Mouse (Mus musculus) heart, embryonic 14.5 days (tissue): ENCODE results near the gene Ktn1. TPM values are rescaled to one million over a fixed set of nuclear protein-coding genes. Genes with fewer than 3 reads are reported as not detected.

Source experiments
- ATAC-seq: fragments of 200-750 bp; cut with Nextera tagmentation; 2 replicates; pipeline ENCODE4 v1.8.0; 2017; ENCODE audit warnings: low read depth, moderate TSS enrichment; ENCODE audit not compliant: insufficient number of reproducible peaks, insufficient read depth, low FRiP score
- H3K27ac ChIP-seq, 2 experiments: fragments of 200-500 bp in 1 of 2; fragments of 300-500 bp in 1 of 2; sonication (generic) in 1 of 2; replicated peaks in 1 of 2; 2 replicates each; pipeline ENCODE4 v1.5.1; 2012 to 2014; ENCODE audit warnings: low read depth in 2 of 2, low read length in 2 of 2, control low read depth in 1 of 2, mild to moderate bottlenecking in 1 of 2, mixed read lengths in 1 of 2; ENCODE audit not compliant: control insufficient read depth in 1 of 2, insufficient read depth in 1 of 2
- H3K27me3 ChIP-seq: fragments of 300-500 bp; sonication (generic); 2 replicates; pipeline ENCODE4 v1.6.1; 2014; ENCODE audit warnings: mild to moderate bottlenecking, low read length, control low read depth; ENCODE audit not compliant: control insufficient read depth, insufficient read depth
- H3K36me3 ChIP-seq: fragments of 300-500 bp; sonication (generic); 2 replicates; pipeline ENCODE4 v1.6.1; 2014; ENCODE audit warnings: mild to moderate bottlenecking, control low read depth, low read length, mixed read lengths; ENCODE audit not compliant: control insufficient read depth, insufficient read depth
- H3K4me1 ChIP-seq, 2 experiments: fragments of 200-500 bp in 1 of 2; fragments of 300-500 bp in 1 of 2; sonication (generic) in 1 of 2; 2 replicates each; pipeline ENCODE4 v1.6.1; 2012 to 2014; ENCODE audit warnings: low read length in 2 of 2, control low read depth in 1 of 2, mixed read lengths in 1 of 2; ENCODE audit not compliant: control insufficient read depth in 2 of 2, insufficient read depth in 2 of 2
- H3K4me2 ChIP-seq: fragments of 300-500 bp; sonication (generic); 2 replicates; pipeline ENCODE4 v1.6.1; 2014; ENCODE audit warnings: mild to moderate bottlenecking, low read length
- H3K4me3 ChIP-seq, 2 experiments: fragments of 200-500 bp in 1 of 2; fragments of 300-500 bp in 1 of 2; sonication (generic) in 1 of 2; 2 replicates each; pipeline ENCODE4 v1.5.1; 2012 to 2014; ENCODE audit warnings: low read length in 2 of 2, mild to moderate bottlenecking in 2 of 2, control low read depth in 1 of 2, low read depth in 1 of 2, moderate library complexity in 1 of 2; ENCODE audit not compliant: control insufficient read depth in 1 of 2, insufficient read depth in 1 of 2
- H3K9ac ChIP-seq: fragments of 300-500 bp; sonication (generic); 2 replicates; pipeline ENCODE4 v1.6.1; 2014; ENCODE audit warnings: mild to moderate bottlenecking, low read length
- H3K9me3 ChIP-seq: fragments of 300-500 bp; sonication (generic); 2 replicates; pipeline ENCODE4 v1.6.1; 2016; ENCODE audit warnings: low read length, control low read depth; ENCODE audit not compliant: control insufficient read depth
- WGBS: fragments of 180-500 bp; shearing (Covaris S2); extraction: QIAGEN DNeasy Blood & Tissue Kit; methylation state at CpG from one replicate; pipeline ENCODE4 v1.1.7; 2014; 5-methylcytosine and 5-hydroxymethylcytosine counted together
- polyA plus RNA-seq: library from polyadenylated mRNA; unstranded; fragments of >200 nt; fragmentation: Nextera tagmentation; extraction: Ambion mirVana; gene quantifications from 2 replicates; pipeline ENCODE4 v1.2.1, GENCODE M21; 2014

The Ktn1 gene
- polyA plus RNA-seq, 1 experiment from 2014 or later: 92.8 TPM

GRCm38 (mm10) chr14:47741046-47741445 is 92.8 kb downstream of the Ktn1 start:
- Histone ChIP-seq H3K36me3 (peaks cover 50% of the 10 kb centered on the region), H3K9me3 (no peaks in the 10 kb centered on the region), H3K9ac (no peak overlapping the region), H3K4me2 (no peak overlapping the region), H3K27ac (no peak overlapping the region), H3K4me1 (peaks cover 4 to 7% of the 10 kb centered on the region in 2 experiments; a peak in 2 of 4 replicates), H3K4me3 (no peak overlapping the region), H3K27me3 (no peaks in the 10 kb centered on the region)
- 93% methylated on average over 2 of the region's 2 CpGs for WGBS
- no peak for ATAC-seq

- Histone ChIP-seq H3K36me3 (peaks cover 35% of the 10 kb centered on the region), H3K4me3 (no peak overlapping the region), H3K27me3 (no peaks in the 10 kb centered on the region), H3K9me3 (no peaks in the 10 kb centered on the region), H3K27ac (no peak overlapping the region), H3K9ac (no peak overlapping the region), H3K4me1 (peaks cover 16 to 22% of the 10 kb centered on the region in 2 experiments), H3K4me2 (no peak overlapping the region)
- WGBS: 89% methylated on average over 7 of the region's 7 CpGs
- no peak for ATAC-seq
Observed at GRCm38 (mm10) chr14:47742674-47743073, 94.4 kb downstream of the Ktn1 start.

GRCm38 (mm10) chr14:47745086-47745485 is 96.8 kb downstream of the Ktn1 start:
- Histone ChIP-seq H3K4me1 (peaks cover 24 to 25% of the 10 kb centered on the region in 2 experiments), H3K27me3 (no peaks in the 10 kb centered on the region), H3K36me3 (peaks cover 15% of the 10 kb centered on the region), H3K27ac (no peak overlapping the region), H3K4me2 (no peak overlapping the region), H3K4me3 (no peak overlapping the region), H3K9ac (no peak overlapping the region), H3K9me3 (no peaks in the 10 kb centered on the region)
- ATAC-seq: no peak
- 74% methylated on average over 4 of the region's 4 CpGs for WGBS

- H3K27ac ChIP-seq: peak overlapping the region; percentile 92 to 97
- no peaks in the 10 kb centered on the region for H3K9me3 ChIP-seq
- no peaks in the 10 kb centered on the region for H3K27me3 ChIP-seq
- H3K4me1 ChIP-seq: peaks cover 24 to 25% of the 10 kb centered on the region in 2 experiments
- no peak overlapping the region for H3K4me3 ChIP-seq
- peak overlapping the region; percentile 53; the same call in 1 of the 2 replicates for H3K9ac ChIP-seq
- peak; percentile 79 for ATAC-seq
- H3K36me3 ChIP-seq: 0 out of 2 replicates have a peak, but pooled peaks cover 2% of the 10 kb centered on the region
- 9% methylated on average over 9 of the region's 9 CpGs for WGBS
- peak overlapping the region; percentile 49 for H3K4me2 ChIP-seq
Observed at GRCm38 (mm10) chr14:47747536-47747935, 99.3 kb downstream of the Ktn1 start.

- Histone ChIP-seq H3K36me3 (no peaks in the 10 kb centered on the region), H3K4me3 (no peak overlapping the region), H3K27ac (no peak overlapping the region), H3K4me2 (no peak overlapping the region), H3K4me1 (peaks cover 24 to 25% of the 10 kb centered on the region in 2 experiments), H3K9me3 (no peaks in the 10 kb centered on the region), H3K27me3 (no peaks in the 10 kb centered on the region), H3K9ac (no peak overlapping the region)
- ATAC-seq: no peak
- WGBS: 82% methylated on average over 3 of the region's 3 CpGs
Observed at GRCm38 (mm10) chr14:47748714-47749113, 100.5 kb downstream of the Ktn1 start.

- WGBS: 51% methylated on average over 8 of the region's 8 CpGs
- Histone ChIP-seq H3K4me3 (no peak overlapping the region), H3K4me2 (no peak overlapping the region), H3K36me3 (no peaks in the 10 kb centered on the region), H3K27me3 (no peaks in the 10 kb centered on the region), H3K9ac (no peak overlapping the region), H3K9me3 (no peaks in the 10 kb centered on the region), H3K27ac (no peak overlapping the region), H3K4me1 (peaks cover 12 to 17% of the 10 kb centered on the region in 2 experiments)
- no peak for ATAC-seq
Observed at GRCm38 (mm10) chr14:47751422-47752205, 103.4 kb downstream of the Ktn1 start.

GRCm38 (mm10) chr14:47753561-47753960 is 105.3 kb downstream of the Ktn1 start:
- H3K9ac ChIP-seq: no peak overlapping the region
- peaks cover 0 to 2% of the 10 kb centered on the region in 2 experiments; a peak in 3 of 4 replicates for H3K4me1 ChIP-seq
- no peak overlapping the region for H3K4me2 ChIP-seq
- no peaks in the 10 kb centered on the region for H3K36me3 ChIP-seq
- no peak for ATAC-seq
- no peaks in the 10 kb centered on the region for H3K9me3 ChIP-seq
- H3K27ac ChIP-seq: no peak overlapping the region
- no peak overlapping the region for H3K4me3 ChIP-seq
- 22% methylated on average over 3 of the region's 3 CpGs for WGBS
- no peaks in the 10 kb centered on the region for H3K27me3 ChIP-seq
